Mouse (Mus musculus) liver, embryonic 12.5 days (tissue): Measurements from ENCODE around the gene Lrrc41. TPM values are rescaled to one million over a fixed set of nuclear protein-coding genes. Genes with fewer than 3 reads are reported as not detected.

ENCODE experiments used
- ATAC-seq: fragments of 200-750 bp; cut with Nextera tagmentation; 2 replicates; pipeline ENCODE4 v1.8.0; 2017; ENCODE audit warnings: moderate number of reproducible peaks, mild to moderate bottlenecking, moderate library complexity
- H3K27ac ChIP-seq: fragments of 300-500 bp; sonication (generic); 2 replicates; pipeline ENCODE4 v1.5.1; 2016; ENCODE audit warnings: mild to moderate bottlenecking
- H3K27me3 ChIP-seq: fragments of 300-500 bp; sonication (generic); replicated peaks from 2 replicates; pipeline ENCODE4 v1.6.1; 2016; ENCODE audit warnings: mild to moderate bottlenecking, moderate library complexity
- H3K36me3 ChIP-seq: fragments of 300-500 bp; sonication (generic); 2 replicates; pipeline ENCODE4 v1.6.1; 2016; ENCODE audit warnings: mild to moderate bottlenecking, moderate library complexity
- H3K4me1 ChIP-seq: fragments of 300-500 bp; sonication (generic); 2 replicates; pipeline ENCODE4 v1.6.1; 2016
- H3K4me2 ChIP-seq: fragments of 300-500 bp; sonication (generic); 2 replicates; pipeline ENCODE4 v1.6.1; 2016; ENCODE audit warnings: mild to moderate bottlenecking, moderate library complexity
- H3K4me3 ChIP-seq: fragments of 300-500 bp; sonication (generic); 2 replicates; pipeline ENCODE4 v1.5.1; 2016; ENCODE audit warnings: mild to moderate bottlenecking, moderate library complexity
- H3K9ac ChIP-seq: fragments of 300-500 bp; sonication (generic); 2 replicates; pipeline ENCODE4 v1.6.1; 2016; ENCODE audit warnings: mild to moderate bottlenecking, moderate library complexity
- H3K9me3 ChIP-seq: fragments of 300-500 bp; sonication (generic); replicated peaks from 2 replicates; pipeline ENCODE4 v1.6.1; 2016; ENCODE audit warnings: mild to moderate bottlenecking, moderate library complexity
- WGBS: fragments of 180-500 bp; shearing (Covaris S2); methylation state at CpG from one replicate; pipeline ENCODE4 v1.1.7; 2016; ENCODE audit not compliant: insufficient replicate concordance; 5-methylcytosine and 5-hydroxymethylcytosine counted together
- polyA plus RNA-seq: library from polyadenylated mRNA; unstranded; fragments of >200 nt; fragmentation: Nextera tagmentation; extraction: Ambion mirVana; gene quantifications from 2 replicates; pipeline ENCODE4 v1.2.1, GENCODE M21; 2016

The Lrrc41 gene
- polyA plus RNA-seq = 42.2 and 43.7 TPM in 2 replicates

DNA sequence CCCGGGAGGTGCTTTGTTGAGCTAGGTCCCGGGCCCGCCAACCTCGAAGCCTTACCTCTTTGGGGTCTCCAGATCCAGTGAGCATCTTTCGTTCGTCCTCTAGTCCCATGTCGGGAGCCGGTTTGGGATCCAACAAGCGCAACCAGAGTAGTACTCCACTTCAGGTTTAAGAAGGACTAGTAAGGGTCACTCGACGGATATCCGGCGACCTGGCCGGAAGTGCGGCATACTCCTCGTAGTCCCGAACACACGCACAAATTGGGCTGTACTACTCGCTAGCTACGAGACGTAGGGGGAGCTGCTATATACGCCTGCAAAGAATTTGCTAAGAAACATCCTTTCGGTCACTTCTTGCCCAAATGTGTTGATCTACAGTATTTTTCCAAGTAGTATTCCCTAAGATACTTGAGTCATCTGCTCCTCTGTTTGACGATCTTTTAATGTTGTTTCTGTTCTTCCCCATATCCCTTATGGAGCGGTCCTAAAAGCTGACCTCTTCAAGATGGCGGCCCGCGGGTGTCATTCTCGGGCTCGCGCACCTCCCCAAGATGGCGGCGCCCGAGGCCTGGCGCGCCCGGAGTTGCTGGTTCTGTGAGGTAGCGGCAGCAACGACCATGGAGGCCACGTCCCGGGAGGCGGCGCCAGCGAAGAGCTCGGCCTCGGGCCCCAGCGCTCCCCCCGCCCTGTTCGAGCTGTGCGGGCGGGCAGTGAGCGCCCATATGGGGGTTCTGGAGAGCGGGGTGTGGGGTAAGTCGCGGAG, at the start of gene Lrrc41, which contains the start of gene Uqcrh:
Gene Lrrc41 (plus strand): TSS at position 409 of the 760 bp plus-strand sequence.
Gene Uqcrh (minus strand): TSS at position 211 of the 760 bp plus-strand sequence.
- Histone ChIP-seq H3K27ac (peak within 1 kb of the TSS; percentile 97), H3K4me3 (peak within 1 kb of the TSS; percentile 96), H3K9ac (peak within 1 kb of the TSS; percentile 99), H3K36me3 (peaks cover 29% of the 10 kb centered on the region), H3K4me2 (peak within 1 kb of the TSS; percentile 89), H3K27me3 (no peaks in the 10 kb centered on the region), H3K4me1 (peaks cover 48% of the 10 kb centered on the region), H3K9me3 (no peaks in the 10 kb centered on the region)
- peak; percentile 87 for ATAC-seq
- WGBS = under 1% methylated on average over 55 of the region's 55 CpGs

DNA sequence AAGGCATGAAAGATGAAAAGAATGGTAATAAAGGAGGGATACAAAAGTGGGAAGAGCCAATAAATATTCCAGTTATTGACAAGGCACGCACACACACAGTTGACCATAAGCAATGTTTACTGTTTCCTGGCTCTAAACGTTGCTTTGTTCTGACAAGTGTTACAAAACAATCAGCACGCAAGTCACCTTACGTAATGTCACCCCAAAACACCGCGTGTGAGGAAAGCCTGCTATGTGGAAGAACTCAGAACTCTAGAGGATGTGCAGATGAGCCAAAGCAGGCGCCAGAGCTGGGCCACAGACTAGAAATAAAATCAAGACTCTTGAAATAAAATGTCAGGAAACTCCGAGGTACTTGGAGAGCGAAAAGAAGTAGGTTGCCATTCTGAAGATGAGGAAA, 42.2 kb upstream of the Lrrc41 start:
- 73% methylated on average over 9 of the region's 9 CpGs for WGBS
- H3K9me3 ChIP-seq = no peaks in the 10 kb centered on the region
- H3K27ac ChIP-seq = no peak overlapping the region
- no peak overlapping the region for H3K4me3 ChIP-seq
- H3K4me2 ChIP-seq = no peak overlapping the region
- ATAC-seq = no peak
- no peaks in the 10 kb centered on the region for H3K4me1 ChIP-seq
- 0 out of 2 replicates have a peak, but pooled peaks cover 4% of the 10 kb centered on the region for H3K27me3 ChIP-seq
- H3K9ac ChIP-seq = no peak overlapping the region
- peaks cover 46% of the 10 kb centered on the region for H3K36me3 ChIP-seq

DNA sequence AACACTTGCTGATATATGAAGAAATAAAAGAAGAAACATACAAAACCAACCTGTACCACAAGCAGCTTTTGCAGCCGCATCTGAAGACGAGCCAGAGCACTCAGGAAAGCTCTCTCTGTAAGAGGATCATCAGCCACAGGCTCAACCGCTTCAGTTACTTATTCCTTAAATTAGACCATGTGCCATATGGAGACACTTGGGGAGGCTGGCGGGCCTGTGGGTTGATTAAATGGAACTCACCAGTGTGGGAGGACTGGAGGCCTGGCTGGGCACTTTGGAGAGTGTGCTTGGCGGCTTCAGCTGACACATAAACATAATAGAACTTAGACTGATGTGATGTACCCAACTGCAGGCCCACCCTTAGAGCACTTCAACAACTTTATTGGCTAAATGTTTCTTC, 41.7 kb upstream of the Lrrc41 start:
- Histone ChIP-seq H3K36me3 (peaks cover 49% of the 10 kb centered on the region), H3K4me3 (no peak overlapping the region), H3K27ac (no peak overlapping the region), H3K9me3 (no peaks in the 10 kb centered on the region), H3K4me2 (no peak overlapping the region), H3K27me3 (0 out of 2 replicates have a peak, but pooled peaks cover 2% of the 10 kb centered on the region), H3K9ac (no peak overlapping the region), H3K4me1 (no peaks in the 10 kb centered on the region)
- WGBS = 77% methylated on average over 5 of the region's 5 CpGs
- no peak for ATAC-seq

DNA sequence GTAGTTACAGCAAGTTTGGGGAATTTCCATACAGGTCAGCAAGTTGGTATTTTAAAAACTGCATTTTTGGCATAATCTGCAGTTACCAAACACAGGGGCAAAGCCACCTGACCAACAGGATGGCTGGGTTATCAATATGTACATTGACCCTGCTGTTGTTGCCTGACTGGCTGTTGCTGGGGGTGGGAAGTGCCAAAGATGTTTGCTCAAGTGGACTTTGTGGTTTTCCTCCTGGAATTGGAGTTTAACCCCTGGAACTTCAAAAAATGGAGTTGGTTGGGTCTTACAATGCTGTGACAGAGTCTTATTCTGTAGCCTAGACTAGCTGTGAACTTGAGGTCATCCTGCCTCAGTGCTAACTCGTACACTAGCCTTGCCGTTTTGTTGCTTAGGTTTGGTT, 34.6 kb upstream of the Lrrc41 start:
- Histone ChIP-seq H3K4me3 (no peak overlapping the region), H3K36me3 (peaks cover 52% of the 10 kb centered on the region), H3K27ac (0 out of 2 replicates have a peak overlapping the region, but pooled peaks have one; percentile 20), H3K27me3 (no peaks in the 10 kb centered on the region), H3K9me3 (no peaks in the 10 kb centered on the region), H3K9ac (no peak overlapping the region), H3K4me1 (no peaks in the 10 kb centered on the region), H3K4me2 (no peak overlapping the region)
- WGBS = 84% methylated on average over 2 of the region's 2 CpGs
- 0 out of 2 replicates have a peak, but pooled peaks have one; percentile 40 for ATAC-seq

DNA sequence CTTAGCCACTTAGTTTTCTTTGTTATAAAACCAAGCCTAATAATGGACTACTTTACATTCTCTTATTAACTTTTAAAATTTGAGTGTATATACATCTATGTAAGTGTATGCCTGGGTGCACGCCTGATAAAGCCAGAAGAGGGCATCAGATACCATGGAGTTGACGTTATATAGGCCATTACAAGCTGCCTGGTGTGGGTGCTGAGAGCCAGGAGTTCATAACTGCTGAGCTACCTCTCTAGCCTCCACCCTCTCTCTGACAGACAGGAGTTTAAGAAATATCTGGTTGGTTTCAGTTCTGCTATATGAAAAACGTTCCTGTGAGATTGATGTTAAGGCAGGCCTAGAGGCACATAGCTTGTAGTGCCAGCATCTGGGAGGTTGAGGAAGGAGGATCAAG, 32.9 kb upstream of the Lrrc41 start:
- peaks cover 43% of the 10 kb centered on the region for H3K36me3 ChIP-seq
- no peak overlapping the region for H3K27ac ChIP-seq
- H3K27me3 ChIP-seq = no peaks in the 10 kb centered on the region
- no peak for ATAC-seq
- H3K9me3 ChIP-seq = no peaks in the 10 kb centered on the region
- no peak overlapping the region for H3K4me2 ChIP-seq
- 62% methylated on average over 3 of the region's 3 CpGs for WGBS
- no peak overlapping the region for H3K4me3 ChIP-seq
- no peak overlapping the region for H3K9ac ChIP-seq
- H3K4me1 ChIP-seq = no peaks in the 10 kb centered on the region

DNA sequence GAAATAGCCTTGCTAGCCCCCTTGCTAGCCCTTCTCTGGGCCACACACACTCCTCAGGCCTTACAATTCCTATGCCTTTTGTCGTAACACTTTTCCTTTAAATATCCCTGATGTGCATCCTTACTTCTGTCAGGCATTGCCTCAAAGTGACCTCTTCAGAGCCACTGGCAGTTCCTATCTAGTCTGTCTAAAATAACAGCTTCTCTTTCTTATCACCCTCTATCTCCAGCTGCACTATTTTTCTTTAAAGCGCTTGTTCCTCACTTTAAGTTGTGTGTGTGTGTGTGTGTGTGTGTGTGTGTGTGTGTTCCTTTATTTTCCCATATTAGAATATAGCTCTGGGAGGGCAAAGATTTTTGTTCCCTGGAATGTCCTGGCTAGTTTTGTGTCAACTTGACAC, 28.5 kb upstream of the Lrrc41 start:
- Histone ChIP-seq H3K27ac (no peak overlapping the region), H3K4me3 (no peak overlapping the region), H3K4me1 (0 out of 2 replicates have a peak, but pooled peaks cover 10% of the 10 kb centered on the region), H3K9ac (no peak overlapping the region), H3K36me3 (peaks cover 36% of the 10 kb centered on the region), H3K9me3 (no peaks in the 10 kb centered on the region), H3K4me2 (no peak overlapping the region), H3K27me3 (no peaks in the 10 kb centered on the region)
- WGBS = 78% methylated on average over 2 of the region's 2 CpGs
- no peak for ATAC-seq

DNA sequence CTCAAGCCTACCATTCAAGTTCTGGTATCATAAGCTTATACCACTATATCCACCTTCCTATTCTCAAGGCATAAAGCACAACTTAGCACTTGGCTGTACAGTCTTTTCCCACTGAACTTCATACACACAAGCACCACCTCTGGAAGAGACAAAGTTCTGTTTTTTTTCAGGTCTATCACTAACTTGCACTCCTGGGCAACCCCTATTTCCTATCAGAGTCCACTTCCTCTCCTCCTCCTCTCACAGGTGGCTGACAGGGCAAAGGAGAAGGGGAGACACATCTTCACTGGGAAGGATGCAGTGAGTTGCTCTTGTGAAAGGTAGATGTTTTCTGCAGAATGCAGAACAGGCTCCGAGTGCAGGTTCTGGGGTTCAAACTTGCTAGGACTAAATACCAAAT, 27.4 kb upstream of the Lrrc41 start:
- WGBS = 74% methylated on average over 1 of the region's 1 CpGs
- no peaks in the 10 kb centered on the region for H3K9me3 ChIP-seq
- H3K4me3 ChIP-seq = no peak overlapping the region
- no peaks in the 10 kb centered on the region for H3K27me3 ChIP-seq
- no peak overlapping the region for H3K9ac ChIP-seq
- peaks cover 20% of the 10 kb centered on the region for H3K4me1 ChIP-seq
- peaks cover 27% of the 10 kb centered on the region for H3K36me3 ChIP-seq
- H3K4me2 ChIP-seq = no peak overlapping the region
- ATAC-seq = no peak
- no peak overlapping the region for H3K27ac ChIP-seq

DNA sequence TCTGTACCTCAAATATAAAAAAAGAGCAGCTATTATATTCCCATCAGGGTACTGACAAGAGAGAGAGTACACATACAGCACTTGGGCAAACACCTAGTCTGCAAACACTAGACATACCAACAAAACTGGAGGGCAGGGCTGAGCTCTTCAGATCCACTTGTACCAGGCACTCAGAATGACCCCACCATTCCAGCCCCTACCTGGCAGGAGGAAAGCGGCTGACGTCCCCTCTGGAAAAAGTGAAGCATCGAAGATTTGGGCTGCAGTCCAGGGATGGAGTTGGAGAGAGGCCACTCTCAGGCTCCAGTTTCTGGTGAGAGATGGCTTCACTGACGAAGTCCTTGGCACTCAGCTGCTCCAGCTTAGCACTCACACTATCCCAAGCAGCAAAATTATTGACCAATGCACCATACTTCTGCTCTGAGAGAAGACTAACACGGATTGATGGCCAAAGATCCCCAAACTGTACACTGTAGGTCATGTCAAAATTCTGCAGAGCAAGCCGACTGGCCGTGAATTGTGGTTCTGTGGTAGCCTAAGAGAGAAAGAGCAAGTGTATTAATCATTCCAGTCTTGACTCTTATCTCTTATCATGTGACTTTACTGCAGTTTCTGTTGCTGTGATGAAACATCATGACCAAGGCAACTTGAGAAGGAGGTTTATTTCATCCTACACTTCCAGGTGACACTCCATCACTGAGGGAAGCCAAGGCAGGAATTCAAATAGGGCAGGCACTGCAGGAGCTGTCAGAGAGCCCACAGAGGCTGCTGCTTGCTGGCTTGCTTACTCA, 26.7 kb upstream of the Lrrc41 start:
- no peak overlapping the region for H3K9ac ChIP-seq
- H3K4me3 ChIP-seq = no peak overlapping the region
- H3K27ac ChIP-seq = no peak overlapping the region
- no peaks in the 10 kb centered on the region for H3K27me3 ChIP-seq
- H3K36me3 ChIP-seq = peaks cover 22% of the 10 kb centered on the region
- H3K4me1 ChIP-seq = peaks cover 25% of the 10 kb centered on the region
- H3K9me3 ChIP-seq = no peaks in the 10 kb centered on the region
- WGBS = 63% methylated on average over 7 of the region's 7 CpGs
- no peak overlapping the region for H3K4me2 ChIP-seq
- ATAC-seq = no peak

DNA sequence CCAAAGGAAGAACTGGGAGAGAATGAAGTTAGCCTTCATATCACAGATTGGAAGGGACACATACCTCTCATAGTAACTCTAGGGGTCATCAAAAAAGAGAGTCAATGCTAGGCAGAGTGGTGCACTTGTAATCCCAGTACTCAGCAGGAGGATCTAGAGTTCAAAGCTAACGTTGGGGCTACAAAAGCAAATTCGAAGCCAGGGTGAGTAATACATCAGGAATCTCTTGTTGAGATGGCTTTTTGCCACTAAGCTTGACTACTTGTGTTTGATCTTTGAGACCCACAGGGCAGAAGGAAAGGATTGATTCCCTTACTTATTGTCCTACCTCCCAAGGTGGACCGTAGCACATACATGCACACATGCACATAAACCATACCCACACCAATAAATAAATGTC, 25.9 kb upstream of the Lrrc41 start:
- Histone ChIP-seq H3K9ac (no peak overlapping the region), H3K4me2 (no peak overlapping the region), H3K27me3 (no peaks in the 10 kb centered on the region), H3K36me3 (peaks cover 17% of the 10 kb centered on the region), H3K27ac (no peak overlapping the region), H3K4me3 (no peak overlapping the region), H3K9me3 (no peaks in the 10 kb centered on the region), H3K4me1 (peaks cover 30% of the 10 kb centered on the region)
- WGBS = 72% methylated on average over 3 of the region's 3 CpGs
- ATAC-seq = no peak

DNA sequence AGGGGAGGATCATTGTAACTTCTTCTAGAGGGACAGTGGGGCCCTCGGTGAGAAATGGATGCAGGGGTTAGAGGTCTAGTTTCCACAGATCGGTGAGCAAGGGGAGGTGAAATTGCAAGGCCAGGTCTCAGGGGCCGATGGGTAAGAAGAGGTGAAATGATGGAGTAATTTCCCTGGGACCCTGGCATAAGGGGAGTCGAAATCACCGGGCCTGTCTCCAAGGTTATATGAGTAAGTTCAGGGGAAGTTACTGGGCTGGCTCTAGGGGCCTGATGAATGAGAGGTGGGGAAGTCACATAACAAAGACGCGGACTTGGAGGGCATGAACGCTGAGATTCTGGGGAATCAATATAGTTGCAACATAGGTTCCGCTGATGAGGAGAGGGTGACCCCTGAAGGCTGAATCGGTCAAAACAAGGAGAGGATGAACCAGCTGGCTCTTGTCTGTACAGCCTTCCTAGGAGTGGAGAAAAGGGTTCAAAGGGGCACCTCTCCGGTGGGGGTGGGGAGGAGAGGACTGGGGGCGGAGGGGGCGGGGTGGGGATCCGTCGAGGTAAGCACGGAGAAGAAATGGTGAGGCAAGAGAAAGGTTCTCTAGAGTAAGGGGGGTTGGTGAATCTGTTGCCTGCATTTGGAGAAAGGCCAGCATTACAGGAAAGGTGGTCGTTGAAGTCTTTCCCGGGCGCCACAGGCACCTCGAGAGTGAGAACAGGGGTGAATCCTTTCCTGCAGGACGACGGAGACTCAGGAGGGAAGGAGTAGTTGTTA, 22.4 kb upstream of the Lrrc41 start:
- Histone ChIP-seq H3K27me3 (no peaks in the 10 kb centered on the region), H3K4me2 (peak overlapping the region; percentile 95), H3K4me1 (peaks cover 30% of the 10 kb centered on the region), H3K4me3 (peak overlapping the region; percentile 69), H3K9ac (peak overlapping the region; percentile 73), H3K9me3 (no peaks in the 10 kb centered on the region), H3K27ac (peak overlapping the region; percentile 95), H3K36me3 (peaks cover 11% of the 10 kb centered on the region)
- WGBS = 11% methylated on average over 21 of the region's 22 CpGs
- peak; percentile 27 for ATAC-seq

DNA sequence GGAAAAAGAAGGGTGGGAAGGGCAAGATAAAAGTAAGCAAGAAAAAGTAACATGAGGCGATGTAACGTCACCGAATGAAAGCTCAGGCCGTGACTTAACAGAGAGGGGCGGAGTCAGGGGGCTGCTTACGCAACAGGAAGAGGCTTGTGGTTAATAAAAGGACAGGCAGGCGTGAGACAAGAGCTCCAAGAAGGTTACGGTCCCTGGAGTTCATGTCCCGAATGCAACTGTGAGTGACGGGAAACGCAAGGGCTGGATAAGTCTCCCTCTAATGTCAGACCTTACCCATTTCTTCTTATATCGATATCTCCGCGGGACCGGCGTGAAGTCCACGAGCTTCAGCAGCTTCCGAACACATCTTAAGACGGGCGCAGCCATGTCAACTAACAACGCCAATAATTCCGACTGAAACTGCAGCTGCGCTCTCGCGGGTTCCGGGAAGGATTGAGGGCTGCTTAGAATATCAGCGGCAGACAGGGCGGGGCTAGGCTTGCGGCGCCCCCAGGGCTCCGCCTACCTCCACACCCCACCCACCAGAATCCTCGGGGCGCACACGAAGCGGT, 21.6 kb upstream of the Lrrc41 start, which contains the start of gene Nsun4:
Gene Nsun4 (minus strand): TSS at position 478 of the 563 bp plus-strand sequence.
- H3K36me3 ChIP-seq = peaks cover 3% of the 10 kb centered on the region; the same call in 1 of the 2 replicates
- no peaks in the 10 kb centered on the region for H3K27me3 ChIP-seq
- WGBS = under 1% methylated on average over 35 of the region's 35 CpGs
- ATAC-seq = peak; percentile 96
- peak within 1 kb of the TSS; percentile 73 for H3K9ac ChIP-seq
- H3K4me3 ChIP-seq = peak within 1 kb of the TSS; percentile 69
- H3K4me1 ChIP-seq = peaks cover 27% of the 10 kb centered on the region
- H3K4me2 ChIP-seq = peak within 1 kb of the TSS; percentile 95
- no peaks in the 10 kb centered on the region for H3K9me3 ChIP-seq
- H3K27ac ChIP-seq = peak within 1 kb of the TSS; percentile 95
